Mouse (Mus musculus) erythroblast, embryonic 14.5 days (primary cell): ENCODE data around the gene Prdm8. TPM values are rescaled to one million over a fixed set of nuclear protein-coding genes. Genes with fewer than 3 reads are reported as not detected.

ENCODE experiments used
- H3K27me3 ChIP-seq: 2 replicates; pipeline ENCODE4 v1.6.1; 2012; ENCODE audit warnings: inconsistent platforms; ENCODE audit not compliant: control insufficient read depth
- H3K36me3 ChIP-seq: 2 replicates; pipeline ENCODE4 v1.6.1; 2012; ENCODE audit warnings: mild to moderate bottlenecking, inconsistent platforms; ENCODE audit not compliant: control insufficient read depth
- H3K4me1 ChIP-seq: 2 replicates; pipeline ENCODE4 v1.6.1; 2012; ENCODE audit warnings: inconsistent platforms; ENCODE audit not compliant: control insufficient read depth
- H3K4me3 ChIP-seq: replicated peaks from 2 replicates; pipeline ENCODE3; 2012; ENCODE audit warnings: moderate library complexity, mild to moderate bottlenecking, inconsistent platforms
- H3K9me3 ChIP-seq: 2 replicates; pipeline ENCODE4 v1.6.1; 2012; ENCODE audit warnings: low read length, inconsistent platforms, mixed read lengths; ENCODE audit not compliant: control insufficient read depth
- GATA1 ChIP-seq: IDR thresholded peaks from 2 replicates; pipeline ENCODE4 v1.6.1; 2012; ENCODE audit warnings: low read length, inconsistent platforms, mixed read lengths
- TAL1 ChIP-seq: IDR thresholded peaks from 3 replicates; pipeline ENCODE4 v1.6.1; 2012; ENCODE audit warnings: low read length, inconsistent platforms, mixed read lengths
- polyA plus RNA-seq: library from polyadenylated mRNA; stranded (reverse); fragments of >175 nt; gene quantifications from 2 replicates; pipeline ENCODE4 v1.2.3, GENCODE M21; 2012

Prdm8 gene
- polyA plus RNA-seq, 1 experiment: 0.02 TPM

GRCm38 (mm10) chr5:98171651-98172230 is 4.7 kb downstream of the Prdm8 start:
- Histone ChIP-seq H3K9me3 (no peaks in the 10 kb centered on the region), H3K4me1 (no peaks in the 10 kb centered on the region), H3K36me3 (no peaks in the 10 kb centered on the region), H3K4me3 (no peak overlapping the region), H3K27me3 (peaks cover 69% of the 10 kb centered on the region)
- TF ChIP-seq TAL1: no peak

GRCm38 (mm10) chr5:98172502-98173181 is 5.6 kb downstream of the Prdm8 start:
- no peaks in the 10 kb centered on the region for H3K4me1 ChIP-seq
- TF ChIP-seq TAL1 (no peak), GATA1 (no peak)
- peaks cover 60% of the 10 kb centered on the region for H3K27me3 ChIP-seq
- H3K36me3 ChIP-seq: no peaks in the 10 kb centered on the region
- no peak overlapping the region for H3K4me3 ChIP-seq
- no peaks in the 10 kb centered on the region for H3K9me3 ChIP-seq

- no peaks in the 10 kb centered on the region for H3K4me1 ChIP-seq
- H3K4me3 ChIP-seq: no peak overlapping the region
- peaks cover 59% of the 10 kb centered on the region for H3K27me3 ChIP-seq
- H3K36me3 ChIP-seq: no peaks in the 10 kb centered on the region
- H3K9me3 ChIP-seq: no peaks in the 10 kb centered on the region
- TF ChIP-seq TAL1 (no peak), GATA1 (no peak)
These were observed 6.7 kb downstream of the Prdm8 start for GRCm38 (mm10) chr5:98173694-98174093.

- Histone ChIP-seq H3K27me3 (peaks cover 68% of the 10 kb centered on the region), H3K4me1 (no peaks in the 10 kb centered on the region), H3K9me3 (no peaks in the 10 kb centered on the region; the same call in 1 of the 2 replicates), H3K4me3 (no peak overlapping the region), H3K36me3 (no peaks in the 10 kb centered on the region)
- TF ChIP-seq TAL1: no peak
- no peak for TF ChIP-seq GATA1
These were observed 12.6 kb downstream of the Prdm8 start for GRCm38 (mm10) chr5:98179606-98180005.

- Histone ChIP-seq H3K36me3 (no peaks in the 10 kb centered on the region), H3K27me3 (peaks cover 77% of the 10 kb centered on the region), H3K4me1 (0 out of 2 replicates have a peak, but pooled peaks cover under 1% of the 10 kb centered on the region), H3K4me3 (no peak overlapping the region), H3K9me3 (no peaks in the 10 kb centered on the region; the same call in 1 of the 2 replicates)
- TF ChIP-seq GATA1: no peak
- no peak for TF ChIP-seq TAL1
These were observed 13.5 kb downstream of the Prdm8 start for GRCm38 (mm10) chr5:98180461-98180887.

- TF ChIP-seq TAL1 (no peak), GATA1 (no peak)
- H3K9me3 ChIP-seq: no peaks in the 10 kb centered on the region; the same call in 1 of the 2 replicates
- 0 out of 2 replicates have a peak, but pooled peaks cover 1% of the 10 kb centered on the region for H3K4me1 ChIP-seq
- no peak overlapping the region for H3K4me3 ChIP-seq
- peaks cover 83% of the 10 kb centered on the region for H3K27me3 ChIP-seq
- no peaks in the 10 kb centered on the region for H3K36me3 ChIP-seq
These were observed 14.1 kb downstream of the Prdm8 start for GRCm38 (mm10) chr5:98180888-98181635.

GRCm38 (mm10) chr5:98181686-98182602 is 14.9 kb downstream of the Prdm8 start:
- Histone ChIP-seq H3K4me3 (no peak overlapping the region), H3K36me3 (no peaks in the 10 kb centered on the region), H3K9me3 (peaks cover 4% of the 10 kb centered on the region; the same call in 1 of the 2 replicates), H3K4me1 (0 out of 2 replicates have a peak, but pooled peaks cover 1% of the 10 kb centered on the region), H3K27me3 (peaks cover 92% of the 10 kb centered on the region)
- TF ChIP-seq TAL1: no peak
- no peak for TF ChIP-seq GATA1

- no peaks in the 10 kb centered on the region for H3K36me3 ChIP-seq
- H3K9me3 ChIP-seq: peaks cover 4% of the 10 kb centered on the region; the same call in 1 of the 2 replicates
- H3K4me3 ChIP-seq: no peak overlapping the region
- no peak for TF ChIP-seq GATA1
- TF ChIP-seq TAL1: no peak
- H3K27me3 ChIP-seq: peaks cover 98% of the 10 kb centered on the region
- H3K4me1 ChIP-seq: 0 out of 2 replicates have a peak, but pooled peaks cover 1% of the 10 kb centered on the region
These were observed 15.6 kb downstream of the Prdm8 start for GRCm38 (mm10) chr5:98182603-98182920.
